Mouse (Mus musculus) mesoderm, embryonic 11.5 days (tissue): ENCODE results near the gene Plcd4.

ENCODE experiments used
- DNase-seq: peaks from one replicate; pipeline ENCODE4 v3.0.0-alpha.2; 2012; ENCODE audit warnings: low read depth, low spot score

Gene Plcd4

DNA sequence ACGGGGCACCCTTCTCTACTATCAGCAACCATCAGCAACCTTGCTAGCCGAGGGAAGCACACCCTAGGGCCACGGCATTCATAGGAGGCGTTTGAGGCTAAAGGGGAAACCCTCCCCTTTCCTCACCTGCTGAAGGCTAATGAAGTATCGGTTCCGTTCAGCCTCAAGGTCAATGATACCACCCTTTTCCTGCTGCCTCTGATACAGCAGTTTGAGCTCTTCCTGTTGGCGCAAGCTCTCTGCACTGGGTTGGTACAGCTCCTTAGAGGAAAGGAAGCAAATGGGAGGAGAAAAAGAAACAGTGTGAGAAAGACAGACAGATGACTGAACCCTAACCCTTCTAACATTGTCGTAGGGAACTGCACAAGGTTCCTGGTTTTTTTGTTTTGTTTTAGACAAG lies 51.7 kb downstream of the Plcd4 start:
- DNase-seq, result no peak

DNA sequence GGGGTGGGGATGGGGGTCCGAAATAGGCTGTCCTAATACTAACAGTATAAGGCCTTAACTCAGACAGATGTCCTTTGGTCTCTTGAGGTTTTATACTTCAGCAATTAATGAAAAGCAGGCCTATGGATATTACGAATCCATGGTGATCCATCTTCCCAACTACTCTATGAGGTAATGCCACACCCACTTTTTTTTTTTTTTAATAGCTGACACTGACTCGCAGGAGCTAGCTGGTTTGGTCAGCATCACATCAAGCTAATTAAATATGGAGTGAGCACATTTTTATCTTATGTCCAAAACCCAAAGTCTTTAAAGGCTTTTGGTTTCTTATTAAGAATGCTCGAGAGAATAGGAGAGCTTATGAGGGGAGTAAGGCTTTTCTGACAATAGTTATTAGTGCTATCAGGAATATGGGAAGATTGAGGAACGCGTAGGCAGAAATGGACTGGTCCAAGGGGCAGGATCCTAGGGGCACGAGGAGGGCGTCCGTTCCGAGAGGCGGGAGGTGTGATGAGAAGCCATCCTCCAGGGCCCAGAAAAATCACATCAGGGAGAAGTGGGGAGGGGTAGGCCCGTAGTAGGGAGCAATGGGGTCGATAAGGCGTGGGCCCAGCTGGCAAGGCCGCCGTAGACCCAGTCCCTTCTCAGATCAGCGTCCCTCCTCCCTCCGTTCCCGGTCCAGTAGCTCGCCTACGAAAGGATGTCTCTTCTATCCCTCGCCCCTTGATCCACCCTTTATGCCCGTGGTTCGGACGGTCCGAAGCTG lies 58.0 kb downstream of the Plcd4 start:
- no peak for DNase-seq

- DNase-seq, result peak; percentile 87
Measured at GRCm38 (mm10) chr1:74601267-74601962, 58.7 kb downstream of the Plcd4 start, which contains the start of the genes Rnf25 and Stk36. Gene Rnf25, minus strand, starts transcription at chr1:74601397. Gene Stk36, plus strand, starts transcription at chr1:74601445.
